Mouse (Mus musculus) embryonic facial prominence, embryonic 14.5 days (tissue): ENCODE data around the gene Fam219b. TPM values are rescaled to one million over a fixed set of nuclear protein-coding genes. Genes with fewer than 3 reads are reported as not detected.

Experiments used
- ATAC-seq: fragments of 200-750 bp; cut with Nextera tagmentation; 2 replicates; pipeline ENCODE4 v1.8.0; 2017; ENCODE audit warnings: low read depth, moderate number of reproducible peaks, moderate TSS enrichment
- DNase-seq: peaks from one replicate; pipeline ENCODE4 v3.0.0-alpha.2; 2015; ENCODE audit warnings: low spot score
- H3K27ac ChIP-seq: fragments of 300-500 bp; sonication (generic); replicated peaks from 2 replicates; pipeline ENCODE4 v1.5.1; 2014; ENCODE audit warnings: low read depth, mild to moderate bottlenecking, low read length, moderate library complexity
- H3K27me3 ChIP-seq: fragments of 300-500 bp; sonication (generic); replicated peaks from 2 replicates; pipeline ENCODE4 v1.6.1; 2014; ENCODE audit warnings: low read length; ENCODE audit not compliant: control insufficient read depth, insufficient read depth
- H3K36me3 ChIP-seq: fragments of 300-500 bp; sonication (generic); 2 replicates; pipeline ENCODE4 v1.6.1; 2014; ENCODE audit warnings: low read length, mixed read lengths; ENCODE audit not compliant: control insufficient read depth, insufficient read depth
- H3K4me1 ChIP-seq: fragments of 300-500 bp; sonication (generic); 2 replicates; pipeline ENCODE4 v1.6.1; 2014; ENCODE audit warnings: antibody characterized with exemption, low read length; ENCODE audit not compliant: control insufficient read depth, insufficient read depth
- H3K4me2 ChIP-seq: fragments of 300-500 bp; sonication (generic); 2 replicates; pipeline ENCODE4 v1.6.1; 2014; ENCODE audit warnings: low read depth, mild to moderate bottlenecking, low read length, moderate library complexity, mixed read lengths
- H3K4me3 ChIP-seq: fragments of 300-500 bp; sonication (generic); 2 replicates; pipeline ENCODE4 v1.5.1; 2014; ENCODE audit warnings: low read depth, mild to moderate bottlenecking, low read length
- H3K9ac ChIP-seq: fragments of 300-500 bp; sonication (generic); 2 replicates; pipeline ENCODE4 v1.6.1; 2014; ENCODE audit warnings: low read depth, mild to moderate bottlenecking, low read length, moderate library complexity, mixed read lengths
- H3K9me3 ChIP-seq: fragments of 300-500 bp; sonication (generic); 2 replicates; pipeline ENCODE4 v1.6.1; 2016; ENCODE audit warnings: low read length; ENCODE audit not compliant: control insufficient read depth
- WGBS: fragments of 180-500 bp; shearing (Covaris S2); extraction: QIAGEN DNeasy Blood & Tissue Kit; methylation state at CpG from one replicate; pipeline ENCODE4 v1.1.7; 2014; 5-methylcytosine and 5-hydroxymethylcytosine counted together
- polyA plus RNA-seq: library from polyadenylated mRNA; unstranded; fragments of >200 nt; fragmentation: Nextera tagmentation; extraction: Ambion mirVana; gene quantifications from 2 replicates; pipeline ENCODE4 v1.2.1, GENCODE M21; 2014

Gene Fam219b
- 21.1 and 24.2 TPM in 2 replicates for polyA plus RNA-seq

- peaks cover 40% of the 10 kb centered on the region for H3K36me3 ChIP-seq
- peaks cover 7% of the 10 kb centered on the region; the same call in 1 of the 2 replicates for H3K4me1 ChIP-seq
- H3K9me3 ChIP-seq, result no peaks in the 10 kb centered on the region
- peak within 1 kb of the TSS; percentile 56 for H3K27ac ChIP-seq
- H3K4me3 ChIP-seq, result peak within 1 kb of the TSS; percentile 76
- ATAC-seq (peak; percentile 95), DNase-seq (peak; percentile 94)
- 2% methylated on average over 45 of the region's 45 CpGs for WGBS
- H3K9ac ChIP-seq, result peak within 1 kb of the TSS; percentile 88
- no peaks in the 10 kb centered on the region for H3K27me3 ChIP-seq
- H3K4me2 ChIP-seq, result peak within 1 kb of the TSS; percentile 73
Observed at GRCm38 (mm10) chr9:57537044-57537727, at the start of gene Fam219b. TSS of gene Fam219b (plus strand) at chr9:57537528.

GRCm38 (mm10) chr9:57487807-57488206 lies 49.5 kb upstream of the Fam219b start:
- Histone ChIP-seq H3K27ac (no peak overlapping the region), H3K9me3 (no peaks in the 10 kb centered on the region), H3K9ac (no peak overlapping the region), H3K4me2 (no peak overlapping the region), H3K4me3 (no peak overlapping the region), H3K27me3 (no peaks in the 10 kb centered on the region), H3K36me3 (no peaks in the 10 kb centered on the region), H3K4me1 (no peaks in the 10 kb centered on the region)
- ATAC-seq (no peak), DNase-seq (no peak)
- 73% methylated on average over 7 of the region's 7 CpGs for WGBS

GRCm38 (mm10) chr9:57493532-57493931 lies 43.8 kb upstream of the Fam219b start:
- Histone ChIP-seq H3K4me2 (no peak overlapping the region), H3K27ac (no peak overlapping the region), H3K9me3 (no peaks in the 10 kb centered on the region), H3K4me3 (no peak overlapping the region), H3K27me3 (no peaks in the 10 kb centered on the region), H3K36me3 (no peaks in the 10 kb centered on the region), H3K4me1 (no peaks in the 10 kb centered on the region), H3K9ac (no peak overlapping the region)
- WGBS, result 93% methylated on average over 2 of the region's 2 CpGs
- no peak for ATAC-seq
- no peak for DNase-seq

- no peak overlapping the region for H3K9ac ChIP-seq
- H3K4me2 ChIP-seq, result no peak overlapping the region
- no peak for ATAC-seq
- no peaks in the 10 kb centered on the region for H3K4me1 ChIP-seq
- no peak overlapping the region for H3K27ac ChIP-seq
- H3K4me3 ChIP-seq, result no peak overlapping the region
- H3K36me3 ChIP-seq, result no peaks in the 10 kb centered on the region
- DNase-seq, result no peak
- H3K9me3 ChIP-seq, result no peaks in the 10 kb centered on the region
- no peaks in the 10 kb centered on the region; the same call in 1 of the 2 replicates for H3K27me3 ChIP-seq
Observed at GRCm38 (mm10) chr9:57494970-57495369, 42.4 kb upstream of the Fam219b start.

- Histone ChIP-seq H3K4me1 (no peaks in the 10 kb centered on the region), H3K27me3 (peaks cover 22% of the 10 kb centered on the region), H3K27ac (no peak overlapping the region), H3K9me3 (no peaks in the 10 kb centered on the region), H3K9ac (no peak overlapping the region), H3K4me2 (no peak overlapping the region), H3K36me3 (no peaks in the 10 kb centered on the region), H3K4me3 (no peak overlapping the region)
- DNase-seq (no peak), ATAC-seq (no peak)
- WGBS, result 62% methylated on average over 5 of the region's 5 CpGs
Observed at GRCm38 (mm10) chr9:57497236-57497635, 40.1 kb upstream of the Fam219b start.

GRCm38 (mm10) chr9:57498536-57498935 lies 38.8 kb upstream of the Fam219b start:
- DNase-seq (no peak), ATAC-seq (no peak)
- no peaks in the 10 kb centered on the region for H3K36me3 ChIP-seq
- H3K27ac ChIP-seq, result no peak overlapping the region
- H3K9ac ChIP-seq, result no peak overlapping the region
- H3K9me3 ChIP-seq, result no peaks in the 10 kb centered on the region
- no peak overlapping the region for H3K4me3 ChIP-seq
- no peak overlapping the region for H3K4me2 ChIP-seq
- no peaks in the 10 kb centered on the region for H3K4me1 ChIP-seq
- peaks cover 35% of the 10 kb centered on the region for H3K27me3 ChIP-seq
- 50% methylated on average over 7 of the region's 7 CpGs for WGBS

GRCm38 (mm10) chr9:57501452-57501851 lies 35.9 kb upstream of the Fam219b start:
- no peak for ATAC-seq
- Histone ChIP-seq H3K4me1 (peaks cover 7% of the 10 kb centered on the region; the same call in 1 of the 2 replicates), H3K4me3 (no peak overlapping the region), H3K27me3 (peaks cover 64% of the 10 kb centered on the region), H3K4me2 (0 out of 2 replicates have a peak overlapping the region, but pooled peaks have one; percentile 23), H3K27ac (no peak overlapping the region), H3K36me3 (no peaks in the 10 kb centered on the region), H3K9ac (0 out of 2 replicates have a peak overlapping the region, but pooled peaks have one; percentile 43), H3K9me3 (no peaks in the 10 kb centered on the region)
- DNase-seq, result no peak
- 11% methylated on average over 13 of the region's 13 CpGs for WGBS

- H3K4me2 ChIP-seq, result peak overlapping the region; percentile 23; the same call in 1 of the 2 replicates
- peaks cover 7% of the 10 kb centered on the region; the same call in 1 of the 2 replicates for H3K4me1 ChIP-seq
- peaks cover 65% of the 10 kb centered on the region for H3K27me3 ChIP-seq
Observed at GRCm38 (mm10) chr9:57501861-57502260, 35.5 kb upstream of the Fam219b start.

More at GRCm38 (mm10) chr9:57501861-57502260, 35.5 kb upstream of the Fam219b start:
- Histone ChIP-seq H3K27ac (no peak overlapping the region), H3K9ac (peak overlapping the region; percentile 43; the same call in 1 of the 2 replicates), H3K4me3 (no peak overlapping the region), H3K9me3 (no peaks in the 10 kb centered on the region), H3K36me3 (no peaks in the 10 kb centered on the region)
- peak; percentile 48 for DNase-seq
- ATAC-seq, result no peak
- 2% methylated on average over 20 of the region's 20 CpGs for WGBS
